Mouse (Mus musculus) neural tube, embryonic 15.5 days (tissue): ENCODE results near the gene Pwp1. TPM values are rescaled to one million over a fixed set of nuclear protein-coding genes. Genes with fewer than 3 reads are reported as not detected.

Experiments used
- ATAC-seq: fragments of 200-750 bp; cut with Nextera tagmentation; 2 replicates; pipeline ENCODE4 v1.8.0; 2017; ENCODE audit warnings: mild to moderate bottlenecking, moderate TSS enrichment, moderate library complexity; ENCODE audit not compliant: low FRiP score
- H3K27ac ChIP-seq: fragments of 300-500 bp; sonication (generic); replicated peaks from 2 replicates; pipeline ENCODE4 v1.5.1; 2015; ENCODE audit warnings: mild to moderate bottlenecking, inconsistent platforms
- H3K27me3 ChIP-seq: fragments of 300-500 bp; sonication (generic); replicated peaks from 2 replicates; pipeline ENCODE4 v1.6.1; 2015; ENCODE audit warnings: inconsistent platforms
- H3K36me3 ChIP-seq: fragments of 300-500 bp; sonication (generic); 2 replicates; pipeline ENCODE4 v1.6.1; 2015; ENCODE audit warnings: inconsistent platforms
- H3K4me1 ChIP-seq: fragments of 300-500 bp; sonication (generic); 2 replicates; pipeline ENCODE4 v1.6.1; 2015; ENCODE audit warnings: inconsistent platforms
- H3K4me2 ChIP-seq: fragments of 300-500 bp; sonication (generic); 2 replicates; pipeline ENCODE4 v1.6.1; 2015; ENCODE audit warnings: inconsistent platforms, mild to moderate bottlenecking, moderate library complexity
- H3K4me3 ChIP-seq: fragments of 300-500 bp; sonication (generic); replicated peaks from 2 replicates; pipeline ENCODE4 v1.5.1; 2015; ENCODE audit warnings: mild to moderate bottlenecking, inconsistent platforms
- H3K9ac ChIP-seq: fragments of 300-500 bp; sonication (generic); replicated peaks from 2 replicates; pipeline ENCODE4 v1.6.1; 2015; ENCODE audit warnings: mild to moderate bottlenecking, inconsistent platforms
- H3K9me3 ChIP-seq: fragments of 300-500 bp; sonication (generic); replicated peaks from 2 replicates; pipeline ENCODE4 v1.6.1; 2016; ENCODE audit warnings: inconsistent platforms
- WGBS: fragments of 180-500 bp; shearing (Covaris S2); methylation state at CpG from one replicate; pipeline ENCODE4 v1.1.7; 2015; ENCODE audit warnings: mixed read lengths; 5-methylcytosine and 5-hydroxymethylcytosine counted together
- polyA plus RNA-seq: library from polyadenylated mRNA; unstranded; fragments of >200 nt; fragmentation: Nextera tagmentation; extraction: Ambion mirVana; gene quantifications from 2 replicates; pipeline ENCODE4 v1.2.1, GENCODE M21; 2015

The Pwp1 gene
- polyA plus RNA-seq, 1 experiment from 2014 or later, result 64.1 TPM

DNA sequence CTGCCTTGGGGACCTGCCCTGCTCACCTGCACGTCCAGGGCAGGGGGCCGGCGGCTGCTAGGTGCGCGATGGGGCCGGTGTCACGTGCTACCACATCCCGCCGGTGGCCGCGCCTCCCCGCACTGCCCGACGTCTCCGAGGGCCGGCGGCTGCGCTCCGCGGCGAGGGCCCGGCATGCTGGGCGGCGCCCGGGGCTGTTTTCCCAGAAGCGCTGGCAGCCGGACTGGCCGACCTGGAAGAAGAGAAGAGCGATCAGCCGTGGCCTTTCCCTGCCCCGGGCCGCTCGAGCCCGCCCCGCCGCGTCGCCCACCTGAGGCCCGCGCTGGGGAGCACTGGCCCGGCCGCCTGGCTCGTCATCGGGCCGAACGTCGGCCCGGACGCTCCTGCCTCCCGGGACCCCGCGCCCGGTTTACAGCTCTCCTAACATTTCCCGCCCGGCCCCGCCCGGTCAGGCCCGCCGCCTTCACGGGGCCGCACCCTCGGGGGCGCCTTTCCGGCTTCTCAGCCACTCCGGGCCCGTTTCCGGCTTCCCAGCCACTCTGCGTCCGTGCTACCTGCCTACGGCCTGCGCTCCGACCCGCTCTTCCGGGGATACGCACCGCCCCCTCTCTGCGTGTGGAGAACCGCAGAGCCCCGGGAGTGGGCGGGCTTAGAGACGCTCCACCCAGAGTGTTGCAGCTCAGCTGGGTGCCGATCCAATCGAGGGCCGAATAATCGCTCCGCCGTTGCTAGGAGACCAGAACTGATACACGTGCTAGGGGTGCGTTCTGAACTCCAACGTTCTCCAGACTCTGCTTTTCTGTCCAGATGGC lies 87.4 kb downstream of the Pwp1 start, which contains the start of gene Prdm4:
Gene Prdm4, minus strand, starts transcription at position 645 of the 812 bp plus-strand sequence.
- H3K4me1 ChIP-seq, result peaks cover 19% of the 10 kb centered on the region
- peaks cover 24% of the 10 kb centered on the region for H3K36me3 ChIP-seq
- ATAC-seq, result peak; percentile 100
- peak within 1 kb of the TSS; percentile 74 for H3K4me2 ChIP-seq
- peak within 1 kb of the TSS; percentile 83 for H3K27ac ChIP-seq
- H3K9ac ChIP-seq, result peak within 1 kb of the TSS; percentile 72
- no peaks in the 10 kb centered on the region for H3K9me3 ChIP-seq
- WGBS, result under 1% methylated on average over 86 of the region's 90 CpGs
- peaks cover 6% of the 10 kb centered on the region; the same call in 1 of the 2 replicates for H3K27me3 ChIP-seq
- peak within 1 kb of the TSS; percentile 97 for H3K4me3 ChIP-seq

DNA sequence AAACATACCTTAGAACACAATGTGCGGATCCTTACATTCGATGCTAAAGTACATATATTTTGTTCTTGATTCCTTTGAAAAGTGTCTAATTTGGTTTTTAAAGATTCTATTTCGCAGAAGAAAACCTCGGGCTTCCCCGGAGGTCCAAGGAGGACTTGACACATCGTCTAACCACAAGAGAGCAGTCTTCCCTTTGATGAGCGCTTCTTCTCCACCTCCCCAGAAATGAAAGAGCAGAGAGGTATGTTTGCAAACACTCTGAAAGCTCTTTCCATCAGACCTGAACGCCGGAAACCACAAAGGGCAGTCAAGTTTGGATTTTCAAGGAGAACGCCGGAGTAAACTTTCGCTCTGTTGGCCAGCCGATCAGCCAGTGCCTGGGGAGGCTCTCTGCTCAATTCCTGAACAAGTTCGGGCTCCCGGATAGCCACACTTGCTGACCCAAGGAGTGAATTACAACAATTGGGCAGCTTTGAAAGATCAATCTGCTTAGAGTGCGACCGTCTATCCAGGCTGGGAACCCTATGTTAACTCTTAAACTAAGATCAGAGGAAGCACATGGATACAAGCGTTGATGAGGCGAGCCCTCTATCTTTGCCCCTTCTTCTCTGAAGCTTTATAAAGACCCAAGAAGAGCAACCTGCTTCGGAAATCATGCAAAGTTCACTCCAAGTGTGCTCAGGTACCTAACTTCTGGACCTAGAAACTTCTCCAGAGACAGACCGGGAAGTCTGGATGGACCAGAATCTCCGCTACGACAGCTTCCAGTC lies 98.6 kb downstream of the Pwp1 start, which contains the start of gene Ascl4:
Gene Ascl4, plus strand, starts transcription at position 6 of the 770 bp plus-strand sequence.
- H3K36me3 ChIP-seq, result no peaks in the 10 kb centered on the region
- ATAC-seq, result peak; percentile 37
- peak within 1 kb of the TSS; percentile 45 for H3K9ac ChIP-seq
- peak within 1 kb of the TSS; percentile 91 for H3K4me2 ChIP-seq
- H3K4me1 ChIP-seq, result peaks cover 19% of the 10 kb centered on the region
- H3K27me3 ChIP-seq, result 0 out of 2 replicates have a peak, but pooled peaks cover 4% of the 10 kb centered on the region
- 1% methylated on average over 23 of the region's 23 CpGs for WGBS
- H3K9me3 ChIP-seq, result no peaks in the 10 kb centered on the region
- peak within 1 kb of the TSS; percentile 46 for H3K4me3 ChIP-seq
- H3K27ac ChIP-seq, result no peak within 1 kb of the TSS

DNA sequence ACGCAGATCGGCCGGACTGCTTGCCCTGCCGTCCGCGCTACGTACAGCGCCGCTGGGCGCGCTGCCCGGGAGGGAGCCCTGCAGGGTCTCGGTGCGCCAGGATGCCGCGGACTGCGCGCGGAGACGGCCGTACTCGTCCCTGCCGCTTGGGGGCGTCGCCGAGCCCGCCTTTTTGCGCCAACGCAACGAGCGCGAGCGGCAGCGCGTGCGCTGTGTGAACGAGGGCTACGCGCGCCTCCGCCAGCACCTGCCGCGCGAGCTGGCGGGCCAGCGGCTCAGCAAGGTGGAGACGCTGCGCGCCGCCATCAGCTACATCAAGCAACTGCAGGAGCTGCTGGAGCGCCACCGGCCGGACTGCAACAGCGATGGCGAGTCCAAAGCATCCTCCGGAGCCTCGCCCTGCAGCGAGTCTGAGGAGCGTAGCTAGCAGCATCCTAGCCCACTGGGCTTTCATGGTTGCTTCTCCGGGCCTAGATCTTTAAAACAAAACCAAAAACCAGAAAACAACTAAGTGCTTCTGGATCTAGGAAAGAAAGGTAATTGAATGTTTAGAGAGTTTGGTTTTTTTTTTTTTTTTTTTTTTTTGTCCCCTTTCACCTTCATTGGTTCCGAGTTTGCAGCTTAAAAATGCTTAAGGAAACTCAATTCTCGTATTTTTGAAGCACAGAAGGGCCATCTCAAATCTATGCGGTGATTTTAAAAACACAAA lies 99.4 kb downstream of the Pwp1 start:
- Histone ChIP-seq H3K27ac (no peak overlapping the region), H3K4me2 (peak overlapping the region; percentile 91), H3K4me1 (peaks cover 19% of the 10 kb centered on the region), H3K9ac (peak overlapping the region; percentile 45), H3K27me3 (0 out of 2 replicates have a peak, but pooled peaks cover 4% of the 10 kb centered on the region), H3K4me3 (peak overlapping the region; percentile 46), H3K9me3 (no peaks in the 10 kb centered on the region), H3K36me3 (no peaks in the 10 kb centered on the region)
- WGBS, result 1% methylated on average over 63 of the region's 63 CpGs
- peak; percentile 91 for ATAC-seq

DNA sequence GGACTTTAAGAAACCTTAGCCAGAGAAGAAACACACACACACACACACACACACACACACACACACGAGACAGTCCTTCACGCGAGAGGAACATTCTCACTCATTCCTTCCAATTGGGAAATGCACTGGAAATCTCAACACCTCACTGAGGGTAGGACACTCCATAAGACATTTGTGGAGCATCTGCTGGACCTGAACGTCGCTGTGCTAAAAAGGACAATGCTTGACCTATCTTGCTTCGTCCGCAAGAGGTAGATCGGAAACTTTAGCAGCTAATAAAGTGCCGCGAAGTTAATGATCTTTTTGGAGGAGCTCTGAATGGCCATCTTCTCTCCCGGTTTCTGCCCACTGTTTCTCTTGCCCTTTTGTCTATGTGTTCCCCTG lies 99.9 kb downstream of the Pwp1 start:
- peak overlapping the region; percentile 46 for H3K4me3 ChIP-seq
- H3K9ac ChIP-seq, result no peak overlapping the region; the same call in 1 of the 2 replicates
- H3K4me1 ChIP-seq, result peaks cover 19% of the 10 kb centered on the region
- ATAC-seq, result no peak
- no peaks in the 10 kb centered on the region for H3K9me3 ChIP-seq
- 0 out of 2 replicates have a peak, but pooled peaks cover 4% of the 10 kb centered on the region for H3K27me3 ChIP-seq
- H3K36me3 ChIP-seq, result no peaks in the 10 kb centered on the region
- H3K4me2 ChIP-seq, result peak overlapping the region; percentile 91
- WGBS, result 35% methylated on average over 11 of the region's 11 CpGs
- H3K27ac ChIP-seq, result no peak overlapping the region

DNA sequence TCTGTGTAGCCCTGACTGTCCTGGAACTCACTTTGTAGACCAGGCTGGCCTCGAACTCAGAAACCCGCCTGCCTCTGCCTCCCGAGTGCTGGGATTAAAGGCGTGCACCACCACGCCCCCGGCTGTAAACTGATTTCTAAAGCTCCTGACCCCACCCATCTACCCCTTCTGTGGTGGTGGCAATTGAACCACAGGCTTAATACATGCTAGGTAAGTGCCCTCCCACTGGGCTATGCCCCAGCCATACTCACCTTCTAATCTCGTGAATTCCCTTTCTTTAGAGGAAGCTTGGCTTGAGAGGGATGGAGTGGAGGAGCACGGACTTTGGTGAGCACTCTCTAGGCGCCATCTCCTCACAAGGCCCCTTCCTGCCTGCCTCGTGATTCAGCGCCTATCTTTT lies 100.7 kb downstream of the Pwp1 start:
- no peak overlapping the region for H3K9ac ChIP-seq
- 91% methylated on average over 11 of the region's 11 CpGs for WGBS
- H3K4me1 ChIP-seq, result peaks cover 19% of the 10 kb centered on the region
- H3K27me3 ChIP-seq, result 0 out of 2 replicates have a peak, but pooled peaks cover 4% of the 10 kb centered on the region
- no peak overlapping the region for H3K27ac ChIP-seq
- no peak for ATAC-seq
- H3K36me3 ChIP-seq, result no peaks in the 10 kb centered on the region
- H3K4me2 ChIP-seq, result no peak overlapping the region
- H3K9me3 ChIP-seq, result no peaks in the 10 kb centered on the region
- H3K4me3 ChIP-seq, result no peak overlapping the region

DNA sequence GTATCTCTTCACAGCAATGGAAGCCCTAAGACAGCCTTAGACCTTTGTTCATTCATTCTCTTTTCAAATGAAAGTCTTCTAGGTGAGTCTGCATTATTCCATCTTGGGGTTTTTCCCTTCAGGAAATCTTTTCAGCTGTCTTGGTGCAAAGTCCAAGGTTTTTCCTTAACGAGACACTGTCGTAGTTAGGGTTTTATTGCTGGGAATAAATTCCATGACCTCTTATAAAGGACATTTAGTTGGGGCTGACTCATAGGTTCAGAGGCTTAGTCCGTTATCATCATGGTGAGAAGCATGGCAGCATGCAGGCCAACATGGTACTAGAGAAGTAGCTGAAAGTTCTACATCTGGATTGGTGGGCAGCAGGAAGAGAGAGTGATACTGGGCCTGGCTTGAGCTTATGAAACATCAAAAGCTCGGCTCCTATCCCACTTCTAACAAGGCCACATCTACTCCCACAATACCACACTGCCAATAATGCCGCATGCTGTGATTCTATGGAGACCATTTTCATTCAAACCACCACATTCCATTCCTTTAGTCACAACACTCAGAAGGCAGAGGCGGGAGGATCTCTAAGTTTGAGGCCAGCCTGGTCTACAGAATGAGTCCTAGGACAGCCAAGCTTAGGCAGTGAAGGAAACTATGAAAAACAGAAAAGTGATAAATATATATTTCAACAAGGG lies 107.1 kb downstream of the Pwp1 start:
- Histone ChIP-seq H3K9me3 (no peaks in the 10 kb centered on the region), H3K4me2 (no peak overlapping the region), H3K9ac (no peak overlapping the region), H3K4me3 (no peak overlapping the region), H3K27ac (no peak overlapping the region), H3K4me1 (no peaks in the 10 kb centered on the region), H3K36me3 (peaks cover 57% of the 10 kb centered on the region), H3K27me3 (no peaks in the 10 kb centered on the region)
- 95% methylated on average over 6 of the region's 6 CpGs for WGBS
- no peak for ATAC-seq

Other genes with a start within 250 kb of the Pwp1 start
- 18.8 and 19.4 TPM in 2 replicates for gene Prdm4, start 87.6 kb downstream of the Pwp1 start, polyA plus RNA-seq
- gene Ascl4, start 98.2 kb downstream of the Pwp1 start, polyA plus RNA-seq, result 0.12 and 0.37 TPM in 2 replicates
- gene Rtcb, start 128.3 kb downstream of the Pwp1 start, polyA plus RNA-seq, result 164 and 170 TPM in 2 replicates
- 0.14 and 0.15 TPM in 2 replicates for gene Bpifc, start 182.4 kb downstream of the Pwp1 start, polyA plus RNA-seq
- 24.0 and 31.9 TPM in 2 replicates for gene Fbxo7, start 192.5 kb downstream of the Pwp1 start, polyA plus RNA-seq